Mouse (Mus musculus) neural tube, embryonic 12.5 days (tissue): Measurements from ENCODE around the gene Sgms1. TPM values are rescaled to one million over a fixed set of nuclear protein-coding genes. Genes with fewer than 3 reads are reported as not detected.

Experiments used
- ATAC-seq: fragments of 200-750 bp; cut with Nextera tagmentation; 2 replicates; pipeline ENCODE4 v1.8.0; 2017; ENCODE audit warnings: low read depth, mild to moderate bottlenecking, moderate TSS enrichment, moderate library complexity; ENCODE audit not compliant: low FRiP score
- H3K27ac ChIP-seq: fragments of 300-500 bp; sonication (generic); 2 replicates; pipeline ENCODE4 v1.5.1; 2016
- H3K27me3 ChIP-seq: fragments of 300-500 bp; sonication (generic); replicated peaks from 2 replicates; pipeline ENCODE4 v1.6.1; 2016; ENCODE audit warnings: mild to moderate bottlenecking
- H3K36me3 ChIP-seq: fragments of 300-500 bp; sonication (generic); 2 replicates; pipeline ENCODE4 v1.6.1; 2016; ENCODE audit warnings: mild to moderate bottlenecking
- H3K4me1 ChIP-seq: fragments of 300-500 bp; sonication (generic); 2 replicates; pipeline ENCODE4 v1.6.1; 2016
- H3K4me2 ChIP-seq: fragments of 300-500 bp; sonication (generic); replicated peaks from 2 replicates; pipeline ENCODE4 v1.6.1; 2016; ENCODE audit warnings: mild to moderate bottlenecking
- H3K4me3 ChIP-seq: fragments of 300-500 bp; sonication (generic); 2 replicates; pipeline ENCODE4 v1.5.1; 2016
- H3K9ac ChIP-seq: fragments of 300-500 bp; sonication (generic); 2 replicates; pipeline ENCODE4 v1.6.1; 2016; ENCODE audit warnings: mild to moderate bottlenecking
- H3K9me3 ChIP-seq: fragments of 300-500 bp; sonication (generic); 2 replicates; pipeline ENCODE4 v1.6.1; 2016; ENCODE audit warnings: mild to moderate bottlenecking
- WGBS: fragments of 180-500 bp; shearing (Covaris S2); methylation state at CpG from one replicate; pipeline ENCODE4 v1.1.7; 2016; 5-methylcytosine and 5-hydroxymethylcytosine counted together
- polyA plus RNA-seq: library from polyadenylated mRNA; unstranded; fragments of >200 nt; fragmentation: Nextera tagmentation; extraction: Ambion mirVana; gene quantifications from 2 replicates; pipeline ENCODE4 v1.2.1, GENCODE M21; 2016

Sgms1 gene
- 17.2 and 17.7 TPM in 2 replicates for polyA plus RNA-seq

GRCm38 (mm10) chr19:32389001-32389871, at the start of gene Sgms1:
Gene Sgms1, minus strand, starts transcription at chr19:32389714.
- H3K4me3 ChIP-seq: peak within 1 kb of the TSS; percentile 76
- peak within 1 kb of the TSS; percentile 89 for H3K27ac ChIP-seq
- peaks cover 17% of the 10 kb centered on the region for H3K4me1 ChIP-seq
- WGBS: 2% methylated on average over 67 of the region's 68 CpGs
- H3K27me3 ChIP-seq: no peaks in the 10 kb centered on the region
- peak within 1 kb of the TSS; percentile 81 for H3K9ac ChIP-seq
- H3K9me3 ChIP-seq: no peaks in the 10 kb centered on the region
- H3K4me2 ChIP-seq: peak within 1 kb of the TSS; percentile 88
- H3K36me3 ChIP-seq: no peaks in the 10 kb centered on the region
- peak; percentile 94 for ATAC-seq

- H3K27ac ChIP-seq: no peak overlapping the region
- no peaks in the 10 kb centered on the region for H3K9me3 ChIP-seq
- ATAC-seq: no peak
- no peak overlapping the region for H3K9ac ChIP-seq
- H3K36me3 ChIP-seq: no peaks in the 10 kb centered on the region
- H3K4me1 ChIP-seq: no peaks in the 10 kb centered on the region
- 91% methylated on average over 3 of the region's 3 CpGs for WGBS
- H3K4me3 ChIP-seq: no peak overlapping the region
- H3K4me2 ChIP-seq: no peak overlapping the region
- no peaks in the 10 kb centered on the region for H3K27me3 ChIP-seq
These were observed 36.3 kb upstream of the Sgms1 start for GRCm38 (mm10) chr19:32425856-32426255.

DNA sequence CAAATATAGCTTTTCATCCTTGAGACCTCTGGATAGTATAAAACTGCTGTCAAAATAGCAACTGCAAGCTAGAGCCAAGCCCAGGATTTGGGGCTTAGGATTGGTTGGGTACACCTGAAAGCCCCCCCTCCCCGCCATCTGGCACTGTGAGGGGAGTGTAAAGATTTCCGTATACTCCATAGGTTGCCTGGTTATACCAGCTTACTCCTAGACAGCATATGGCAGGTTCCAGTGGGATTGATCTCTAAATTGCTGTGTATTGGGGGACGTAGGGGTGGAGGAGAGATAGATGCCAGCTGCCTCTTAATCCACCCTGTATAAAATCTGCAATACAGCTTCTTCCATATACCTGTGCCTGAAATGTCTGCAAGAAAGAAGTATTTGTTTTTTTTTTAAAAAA, 35.2 kb upstream of the Sgms1 start:
- no peak overlapping the region for H3K4me3 ChIP-seq
- no peak overlapping the region for H3K9ac ChIP-seq
- 82% methylated on average over 3 of the region's 3 CpGs for WGBS
- no peaks in the 10 kb centered on the region for H3K4me1 ChIP-seq
- no peak for ATAC-seq
- H3K27ac ChIP-seq: no peak overlapping the region
- no peaks in the 10 kb centered on the region for H3K36me3 ChIP-seq
- no peaks in the 10 kb centered on the region for H3K9me3 ChIP-seq
- H3K27me3 ChIP-seq: no peaks in the 10 kb centered on the region
- no peak overlapping the region for H3K4me2 ChIP-seq

DNA sequence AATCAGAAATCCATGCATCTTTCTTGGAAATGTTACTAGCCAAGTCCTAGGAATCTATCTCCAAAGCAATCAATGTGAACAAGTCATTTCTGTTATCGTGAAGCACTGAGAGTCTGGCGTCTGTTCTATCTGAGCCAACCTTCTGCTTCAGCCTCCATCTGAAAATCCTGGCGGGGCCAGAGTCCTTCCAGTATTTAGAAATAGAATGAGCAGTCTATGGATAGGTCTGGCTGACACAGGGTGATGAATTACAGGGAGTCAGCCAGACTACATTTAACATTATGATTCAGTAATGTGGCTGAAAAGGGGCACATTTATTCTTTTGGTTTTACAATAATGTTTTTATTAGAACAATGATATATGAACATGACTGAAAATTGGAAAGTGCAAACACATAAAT, 29.6 kb upstream of the Sgms1 start:
- Histone ChIP-seq H3K27ac (no peak overlapping the region), H3K4me2 (no peak overlapping the region), H3K9me3 (no peaks in the 10 kb centered on the region), H3K9ac (no peak overlapping the region), H3K4me3 (no peak overlapping the region), H3K27me3 (no peaks in the 10 kb centered on the region), H3K36me3 (no peaks in the 10 kb centered on the region), H3K4me1 (no peaks in the 10 kb centered on the region)
- WGBS: 76% methylated on average over 3 of the region's 3 CpGs
- ATAC-seq: no peak

DNA sequence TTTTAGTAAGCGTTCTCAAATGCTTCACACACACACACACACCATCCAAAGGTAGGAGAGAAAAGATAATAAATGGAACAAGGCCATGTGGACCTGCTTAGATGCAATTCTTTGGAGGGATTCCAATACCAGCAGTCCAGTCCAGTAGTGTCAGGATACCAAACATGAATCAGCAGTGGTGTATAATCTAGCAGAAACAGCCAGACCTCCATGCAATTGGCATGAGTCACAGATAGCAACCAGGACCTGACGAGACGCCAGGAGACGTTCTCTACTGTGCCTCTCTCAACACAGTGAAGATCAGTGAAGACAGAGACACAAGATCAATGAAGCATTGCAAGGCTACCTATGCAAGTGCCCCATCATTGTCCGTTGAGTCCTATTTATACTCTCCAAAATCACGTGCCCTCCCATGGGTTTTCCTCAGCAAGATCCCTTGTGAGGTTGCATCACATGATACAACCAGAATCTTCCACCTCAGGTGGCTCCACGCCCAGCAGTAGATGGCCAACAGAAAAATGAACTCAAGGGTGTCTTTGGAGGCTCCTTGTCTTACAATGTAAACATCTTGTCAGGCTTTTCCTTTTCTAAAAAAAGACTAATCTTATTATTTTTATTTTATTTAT, 27.3 kb upstream of the Sgms1 start:
- no peaks in the 10 kb centered on the region for H3K36me3 ChIP-seq
- no peaks in the 10 kb centered on the region for H3K27me3 ChIP-seq
- no peaks in the 10 kb centered on the region for H3K4me1 ChIP-seq
- H3K4me3 ChIP-seq: no peak overlapping the region
- 89% methylated on average over 7 of the region's 7 CpGs for WGBS
- no peak overlapping the region for H3K27ac ChIP-seq
- H3K9me3 ChIP-seq: no peaks in the 10 kb centered on the region
- no peak for ATAC-seq
- H3K4me2 ChIP-seq: no peak overlapping the region
- H3K9ac ChIP-seq: no peak overlapping the region

- Histone ChIP-seq H3K4me2 (no peak overlapping the region), H3K27ac (no peak overlapping the region), H3K9ac (no peak overlapping the region), H3K9me3 (no peaks in the 10 kb centered on the region), H3K4me3 (no peak overlapping the region), H3K4me1 (no peaks in the 10 kb centered on the region), H3K36me3 (no peaks in the 10 kb centered on the region), H3K27me3 (no peaks in the 10 kb centered on the region)
- ATAC-seq: no peak
- 72% methylated on average over 8 of the region's 8 CpGs for WGBS
These were observed 20.3 kb upstream of the Sgms1 start for GRCm38 (mm10) chr19:32409603-32410360.

DNA sequence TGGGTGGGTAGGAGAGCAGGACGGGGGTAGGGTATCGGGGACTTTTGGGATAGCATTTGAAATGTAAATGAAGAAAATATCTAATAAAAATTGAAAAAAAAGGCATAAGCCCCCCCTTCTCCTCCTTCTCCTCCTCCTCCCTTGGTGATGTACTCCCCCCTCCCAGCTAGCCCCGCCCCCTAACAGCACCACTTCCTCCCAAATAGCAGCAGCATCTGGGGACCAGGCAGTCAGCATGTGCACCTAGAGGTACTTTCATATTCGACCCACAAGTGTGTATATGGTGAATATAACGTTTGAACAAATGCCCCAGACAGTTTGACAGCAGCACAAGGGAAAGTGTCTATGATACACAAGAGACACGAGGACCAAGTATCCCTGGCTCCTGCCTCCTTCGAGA, 17.2 kb upstream of the Sgms1 start:
- H3K9ac ChIP-seq: no peak overlapping the region
- no peak overlapping the region for H3K4me2 ChIP-seq
- no peaks in the 10 kb centered on the region for H3K36me3 ChIP-seq
- no peak for ATAC-seq
- no peak overlapping the region for H3K4me3 ChIP-seq
- H3K27me3 ChIP-seq: no peaks in the 10 kb centered on the region
- no peaks in the 10 kb centered on the region for H3K9me3 ChIP-seq
- no peaks in the 10 kb centered on the region for H3K4me1 ChIP-seq
- H3K27ac ChIP-seq: no peak overlapping the region
- WGBS: 72% methylated on average over 7 of the region's 7 CpGs

- Histone ChIP-seq H3K4me3 (no peak overlapping the region), H3K4me2 (no peak overlapping the region), H3K36me3 (no peaks in the 10 kb centered on the region), H3K27ac (no peak overlapping the region), H3K4me1 (no peaks in the 10 kb centered on the region), H3K9me3 (no peaks in the 10 kb centered on the region), H3K27me3 (no peaks in the 10 kb centered on the region), H3K9ac (no peak overlapping the region)
- ATAC-seq: no peak
- WGBS: 79% methylated on average over 5 of the region's 5 CpGs
These were observed 14.9 kb upstream of the Sgms1 start for GRCm38 (mm10) chr19:32404386-32404785.

GRCm38 (mm10) chr19:32403834-32404233, 14.3 kb upstream of the Sgms1 start:
- no peak overlapping the region for H3K9ac ChIP-seq
- H3K36me3 ChIP-seq: no peaks in the 10 kb centered on the region
- no peaks in the 10 kb centered on the region for H3K4me1 ChIP-seq
- no peak overlapping the region for H3K4me3 ChIP-seq
- no peaks in the 10 kb centered on the region for H3K9me3 ChIP-seq
- H3K27me3 ChIP-seq: no peaks in the 10 kb centered on the region
- WGBS: 89% methylated on average over 5 of the region's 5 CpGs
- no peak overlapping the region for H3K4me2 ChIP-seq
- H3K27ac ChIP-seq: no peak overlapping the region
- ATAC-seq: no peak

GRCm38 (mm10) chr19:32398491-32398890, 9.0 kb upstream of the Sgms1 start:
- Histone ChIP-seq H3K4me3 (no peak overlapping the region), H3K27ac (no peak overlapping the region), H3K4me1 (no peaks in the 10 kb centered on the region), H3K27me3 (no peaks in the 10 kb centered on the region), H3K9ac (no peak overlapping the region), H3K4me2 (no peak overlapping the region), H3K9me3 (no peaks in the 10 kb centered on the region), H3K36me3 (no peaks in the 10 kb centered on the region)
- WGBS: 86% methylated on average over 5 of the region's 5 CpGs
- no peak for ATAC-seq

- H3K9me3 ChIP-seq: no peaks in the 10 kb centered on the region
- no peak for ATAC-seq
- no peaks in the 10 kb centered on the region for H3K27me3 ChIP-seq
- H3K4me1 ChIP-seq: no peaks in the 10 kb centered on the region
- no peak overlapping the region for H3K9ac ChIP-seq
- no peak overlapping the region for H3K4me3 ChIP-seq
- no peaks in the 10 kb centered on the region for H3K36me3 ChIP-seq
- no peak overlapping the region for H3K4me2 ChIP-seq
- no peak overlapping the region for H3K27ac ChIP-seq
- 85% methylated on average over 6 of the region's 6 CpGs for WGBS
These were observed 6.8 kb upstream of the Sgms1 start for GRCm38 (mm10) chr19:32396303-32396702.

DNA sequence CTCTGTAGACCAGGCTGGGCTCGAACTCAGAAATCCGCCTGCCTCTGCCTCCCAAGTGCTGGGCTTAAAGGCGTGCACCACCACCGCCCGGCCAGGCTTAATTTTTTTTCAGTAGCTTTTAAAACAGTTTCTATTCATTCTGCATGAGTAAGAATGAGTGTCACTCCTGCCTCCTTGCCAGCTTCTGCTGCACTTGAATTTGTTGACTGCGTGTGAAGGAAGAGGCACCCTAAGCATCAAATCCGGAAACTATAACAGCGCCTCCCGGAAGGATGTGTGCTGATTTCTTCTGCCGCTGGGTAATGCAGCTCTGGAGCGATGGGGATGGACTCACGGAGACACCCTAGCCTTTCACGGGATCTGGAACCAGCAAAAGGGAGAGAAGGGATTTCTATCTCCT, 5.3 kb upstream of the Sgms1 start:
- Histone ChIP-seq H3K4me1 (peaks cover 5% of the 10 kb centered on the region; the same call in 1 of the 2 replicates), H3K27me3 (no peaks in the 10 kb centered on the region), H3K9ac (no peak overlapping the region), H3K4me2 (no peak overlapping the region), H3K27ac (no peak overlapping the region), H3K9me3 (no peaks in the 10 kb centered on the region), H3K36me3 (no peaks in the 10 kb centered on the region), H3K4me3 (no peak overlapping the region)
- no peak for ATAC-seq
- WGBS: 90% methylated on average over 13 of the region's 13 CpGs
